Mouse (Mus musculus) lung, postnatal 14 days (tissue): Measurements from ENCODE around the gene Col15a1.

Experiments used
- DNase-seq: peaks from one replicate; pipeline ENCODE4 v3.0.0; 2021

Col15a1 gene

DNA sequence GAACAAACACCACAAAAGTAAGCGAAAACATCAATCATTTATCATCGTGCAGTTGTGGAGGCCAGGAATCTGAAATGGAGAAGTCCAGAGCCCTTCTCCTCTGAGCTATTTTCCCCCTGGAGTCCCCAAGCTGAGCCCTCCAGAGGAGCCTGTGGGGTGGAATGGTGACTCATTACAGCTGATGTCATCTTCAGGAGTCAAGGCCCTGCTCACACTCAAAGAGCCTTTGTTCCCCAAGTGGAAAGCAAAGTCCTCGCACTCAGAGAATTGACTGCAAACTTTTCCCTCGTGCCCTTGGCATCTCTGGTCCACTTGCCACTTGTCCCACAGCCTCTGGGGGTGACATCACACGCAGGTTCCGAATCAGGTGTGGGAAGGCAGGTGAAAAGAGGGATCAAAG is 23.4 kb downstream of the Col15a1 start:
- DNase-seq, result no peak

DNA sequence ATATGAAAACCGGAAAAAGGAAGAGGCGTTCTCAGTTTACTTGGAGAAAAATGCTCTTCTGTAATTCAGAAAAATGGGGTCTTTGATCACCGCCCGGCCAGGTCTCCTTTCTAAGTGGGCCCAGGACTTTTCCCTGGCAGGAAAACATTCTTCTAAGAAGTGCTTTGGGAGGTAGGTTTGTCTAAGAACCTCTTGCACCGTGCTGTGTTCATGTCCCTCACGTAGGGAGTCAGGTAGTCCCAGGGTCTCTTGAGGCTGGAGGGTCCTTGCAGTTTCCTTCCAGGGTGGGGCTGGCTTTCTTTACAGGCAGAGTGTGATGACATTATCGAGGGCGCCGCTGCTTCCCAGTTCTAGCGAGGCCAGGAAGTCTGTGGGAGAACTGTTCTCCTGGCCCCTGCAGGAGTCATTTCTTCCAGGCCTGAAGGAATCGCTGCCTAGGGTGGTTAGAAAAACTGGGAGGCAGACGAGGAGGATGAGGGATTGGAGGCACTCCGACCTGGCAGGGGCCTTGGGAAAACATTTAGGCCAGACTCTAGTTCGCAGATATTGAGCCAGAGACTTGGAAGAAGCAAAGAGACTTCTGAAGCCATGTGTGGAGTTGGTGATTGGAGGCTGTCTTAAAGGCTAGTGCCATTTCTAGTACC is 25.4 kb downstream of the Col15a1 start:
- DNase-seq, result no peak

DNA sequence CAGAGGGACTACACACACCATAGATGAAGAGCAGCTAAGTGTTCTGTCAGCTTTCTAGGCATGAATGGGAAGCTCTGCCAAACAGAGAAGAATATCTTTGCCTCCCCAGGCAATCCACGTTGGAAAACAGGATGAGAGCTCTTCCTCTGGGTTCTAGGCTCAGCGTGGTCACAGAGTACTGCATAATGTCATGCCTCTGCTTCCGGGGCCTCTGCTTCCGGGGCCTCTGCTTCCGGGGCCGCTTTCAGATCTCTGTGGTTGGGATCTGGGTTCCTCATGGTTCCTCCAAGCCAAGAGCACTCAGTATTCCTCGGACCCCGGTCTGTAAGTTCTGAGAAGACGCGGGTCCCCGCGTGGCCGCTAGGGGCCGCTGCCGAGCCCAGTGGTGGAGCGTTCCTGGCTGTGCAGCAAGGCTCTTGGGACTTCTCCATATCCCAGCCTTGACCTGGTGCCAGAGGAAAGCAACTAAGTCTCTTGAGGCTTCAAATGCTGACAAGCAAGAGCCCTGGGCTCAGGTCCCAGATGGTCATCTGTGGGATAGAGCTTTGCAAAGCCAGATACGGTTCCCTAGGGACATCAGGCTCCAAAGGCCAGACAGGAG is 26.8 kb downstream of the Col15a1 start:
- peak; percentile 88 for DNase-seq

DNA sequence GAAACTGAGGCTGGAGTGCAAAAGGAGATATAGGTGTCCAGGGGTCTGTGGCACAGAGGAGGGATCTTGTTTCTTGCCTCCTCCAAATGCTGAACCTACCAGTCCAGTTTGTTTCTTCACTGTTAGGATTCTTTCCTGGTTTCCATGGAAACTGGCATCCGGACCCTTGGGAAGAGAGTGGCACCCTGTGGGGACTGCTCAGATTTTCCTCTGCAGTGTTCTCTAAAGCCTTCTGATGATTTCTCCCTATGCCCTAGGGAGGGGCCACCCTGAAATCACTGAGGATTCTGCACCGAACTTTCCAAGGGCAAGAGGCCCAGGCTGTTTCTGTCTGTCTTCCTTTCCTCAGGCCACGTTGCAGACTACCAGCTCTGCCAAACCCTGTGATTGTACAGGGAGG is 27.4 kb downstream of the Col15a1 start:
- DNase-seq, result no peak

DNA sequence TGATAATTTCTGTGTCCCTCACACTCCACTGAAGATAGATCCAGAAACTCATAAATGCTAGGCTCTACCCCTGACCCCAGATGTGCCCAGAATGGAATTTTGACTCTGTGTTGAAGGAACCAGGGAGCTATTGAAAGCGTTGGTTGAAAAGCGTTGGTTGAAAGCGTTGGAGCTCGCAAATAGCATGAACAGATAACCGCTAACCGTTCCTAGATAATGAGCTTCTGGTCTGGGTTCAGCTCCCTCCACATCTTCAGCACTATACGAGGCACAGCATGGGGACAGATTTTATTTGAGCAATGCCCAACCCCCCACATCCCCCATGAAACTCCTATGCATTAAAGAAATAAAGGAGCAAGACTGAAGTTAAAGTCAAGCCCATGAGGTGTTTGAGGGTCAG is 28.1 kb downstream of the Col15a1 start:
- DNase-seq, result no peak

DNA sequence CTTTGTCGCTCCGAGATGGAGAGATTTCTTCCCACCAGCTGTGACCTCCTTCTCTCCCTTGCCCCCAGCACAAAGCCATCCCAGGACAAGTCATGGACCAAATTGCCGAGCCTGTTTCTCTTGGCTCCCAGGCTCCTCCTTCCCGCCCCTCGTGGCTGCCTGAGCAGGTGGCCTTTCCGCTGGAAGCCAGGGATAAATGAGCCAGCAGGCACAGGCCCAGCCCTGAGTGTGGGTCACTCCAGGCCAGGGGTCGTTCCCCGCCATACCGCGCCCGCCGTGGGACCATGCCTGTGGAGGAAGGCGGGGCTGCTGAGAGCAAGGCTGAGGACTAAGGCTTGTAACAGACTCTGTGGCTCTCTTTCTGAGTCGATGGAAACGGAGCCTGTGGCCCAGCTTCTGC is 29.3 kb downstream of the Col15a1 start:
- DNase-seq, result no peak

DNA sequence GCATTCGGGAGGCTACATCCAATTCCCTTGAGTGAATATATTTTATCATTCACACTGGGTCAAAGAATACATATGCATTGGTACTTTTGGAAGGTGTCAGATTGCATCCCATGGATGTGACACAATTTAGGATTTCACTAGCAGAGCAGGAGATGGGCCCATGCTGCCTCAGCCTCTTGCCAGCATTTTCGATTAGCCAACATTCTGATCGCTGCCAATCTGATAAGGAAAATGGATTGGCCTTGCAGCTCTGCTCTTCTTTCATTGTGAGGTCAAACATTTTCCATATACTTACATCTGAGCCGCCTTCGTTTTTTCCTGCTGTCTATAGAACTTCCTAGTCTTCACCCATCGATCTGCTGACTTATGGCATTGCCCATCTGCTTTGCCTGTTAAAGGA is 31.2 kb downstream of the Col15a1 start:
- no peak for DNase-seq

DNA sequence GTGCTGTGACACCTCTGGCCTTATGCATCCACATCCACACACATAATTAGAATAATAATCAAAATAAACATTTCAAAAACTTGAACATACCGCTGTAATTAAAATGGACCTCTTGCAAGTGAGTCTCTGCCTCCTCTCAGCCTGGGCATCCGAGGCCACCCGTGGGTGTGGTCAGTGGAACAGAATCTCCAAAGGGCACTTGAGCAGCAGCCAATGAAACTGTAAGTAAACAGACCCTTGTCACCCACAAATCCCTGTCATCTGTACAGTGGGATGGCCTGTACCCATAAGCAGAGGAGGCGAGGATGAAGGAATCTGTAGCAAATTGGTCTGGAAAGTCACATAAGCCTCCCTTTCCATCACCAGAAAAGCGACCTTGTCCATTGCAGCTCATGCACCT is 32.9 kb downstream of the Col15a1 start:
- no peak for DNase-seq

DNA sequence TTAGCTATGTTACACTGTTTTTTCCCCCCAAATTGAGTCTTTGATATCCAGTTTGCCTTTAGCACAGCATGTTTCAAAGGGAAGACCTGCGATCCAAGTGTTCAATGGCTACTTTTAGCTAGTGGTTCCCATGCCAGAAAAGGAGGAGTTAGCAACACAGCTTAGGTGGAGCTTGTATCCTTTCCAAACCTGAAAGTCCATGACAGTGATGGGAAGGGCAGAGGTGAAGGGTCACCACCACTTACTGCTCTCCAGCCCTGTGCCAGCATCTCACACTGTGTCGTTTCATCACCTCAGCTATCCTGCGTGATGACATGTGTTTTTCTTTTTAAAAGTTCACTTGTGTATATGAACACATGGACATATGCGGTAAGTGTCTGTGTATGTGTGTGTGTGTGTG is 34.2 kb downstream of the Col15a1 start:
- DNase-seq, result no peak

DNA sequence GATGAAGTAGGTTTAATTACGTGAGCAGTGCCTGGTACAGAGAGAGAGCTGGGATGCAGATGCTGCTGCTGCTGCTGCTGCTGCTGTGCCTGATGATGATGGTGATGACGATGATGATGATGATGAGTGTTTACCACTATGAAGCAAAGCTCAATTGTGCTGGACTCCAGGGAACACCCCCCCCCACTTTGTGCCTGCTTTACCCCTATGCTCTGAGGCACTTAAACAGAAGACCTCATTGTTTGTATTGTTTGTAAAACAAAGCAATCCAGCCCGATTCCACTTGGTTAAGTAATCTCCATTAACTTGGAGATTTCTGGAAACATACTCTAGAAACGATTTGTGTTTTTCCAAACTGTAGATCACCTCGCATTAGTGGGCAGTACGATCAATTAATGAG is 36.7 kb downstream of the Col15a1 start:
- no peak for DNase-seq

DNA sequence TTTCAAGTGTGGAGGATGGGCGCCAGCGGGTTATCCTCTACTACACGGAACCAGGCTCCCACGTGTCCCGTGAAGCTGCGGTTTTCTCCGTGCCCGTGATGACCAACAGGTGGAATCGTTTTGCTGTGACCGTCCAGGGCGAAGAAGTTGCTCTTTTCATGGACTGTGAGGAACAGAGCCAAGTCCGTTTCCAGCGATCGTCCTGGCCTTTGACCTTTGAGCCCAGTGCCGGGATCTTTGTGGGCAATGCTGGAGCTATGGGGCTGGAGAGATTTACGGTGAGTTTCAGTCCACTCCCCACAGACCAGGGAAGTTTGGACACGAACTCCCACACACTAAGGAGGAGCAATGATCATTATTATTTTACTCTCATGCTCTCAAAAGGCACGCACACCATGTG is 37.7 kb downstream of the Col15a1 start:
- DNase-seq, result no peak

DNA sequence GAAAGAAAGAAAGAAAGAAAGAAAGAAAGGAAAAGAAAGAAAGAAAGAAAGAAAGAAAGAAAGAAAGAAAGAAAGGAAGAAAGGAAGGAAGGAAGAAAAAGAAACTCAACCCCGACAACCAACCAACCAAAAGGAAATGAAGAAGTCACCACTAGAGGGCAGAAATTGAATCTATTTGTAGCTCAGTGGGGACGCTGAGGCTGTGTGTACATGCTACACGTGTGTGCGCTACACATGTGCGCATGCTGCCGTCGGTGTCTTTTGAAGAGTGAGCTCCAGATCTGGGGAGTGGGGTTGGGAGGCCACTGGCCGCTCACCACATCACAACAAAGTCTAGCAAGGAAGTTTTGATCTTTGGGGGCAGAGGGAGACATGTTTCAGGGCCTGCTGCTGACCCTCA is 38.9 kb downstream of the Col15a1 start:
- no peak for DNase-seq

DNA sequence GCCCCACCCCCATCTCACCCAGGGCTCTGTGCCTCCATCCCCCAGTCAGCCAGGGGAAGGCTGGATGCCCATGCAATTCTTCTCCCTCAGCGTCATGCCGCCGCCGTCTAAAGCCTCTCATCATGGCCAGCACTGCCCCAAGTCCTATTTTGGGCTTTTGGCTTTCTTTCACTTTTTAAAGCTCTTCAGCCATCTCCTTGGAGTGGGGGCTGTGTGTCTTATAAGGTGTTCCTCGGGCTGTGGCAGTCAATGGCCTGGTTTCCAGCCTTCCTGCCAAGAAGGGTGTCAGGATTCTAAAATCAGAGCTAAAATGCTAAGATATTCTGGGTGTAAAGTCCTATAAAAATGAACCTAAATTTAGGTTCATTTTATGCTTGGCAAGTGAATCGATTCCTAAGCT is 39.6 kb downstream of the Col15a1 start:
- no peak for DNase-seq

DNA sequence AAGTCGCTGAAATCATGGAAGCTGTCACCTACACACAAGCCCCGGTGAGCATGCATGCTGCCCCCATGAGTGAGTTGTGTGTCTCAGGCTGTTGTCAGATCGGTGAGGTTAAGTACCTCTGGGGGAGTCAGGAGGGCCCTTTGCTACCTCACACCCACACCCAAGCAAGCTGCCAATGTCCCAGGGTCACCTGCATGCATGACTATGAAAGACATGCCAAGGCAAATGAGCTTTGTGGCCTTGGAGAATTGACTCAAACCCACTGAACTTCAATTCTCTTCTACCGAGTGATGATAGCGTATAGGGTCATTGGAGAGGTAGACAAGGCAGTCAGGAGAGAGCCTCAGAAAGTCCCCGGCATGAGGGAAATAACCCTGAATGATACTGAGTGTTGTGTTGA is 41.2 kb downstream of the Col15a1 start:
- no peak for DNase-seq

DNA sequence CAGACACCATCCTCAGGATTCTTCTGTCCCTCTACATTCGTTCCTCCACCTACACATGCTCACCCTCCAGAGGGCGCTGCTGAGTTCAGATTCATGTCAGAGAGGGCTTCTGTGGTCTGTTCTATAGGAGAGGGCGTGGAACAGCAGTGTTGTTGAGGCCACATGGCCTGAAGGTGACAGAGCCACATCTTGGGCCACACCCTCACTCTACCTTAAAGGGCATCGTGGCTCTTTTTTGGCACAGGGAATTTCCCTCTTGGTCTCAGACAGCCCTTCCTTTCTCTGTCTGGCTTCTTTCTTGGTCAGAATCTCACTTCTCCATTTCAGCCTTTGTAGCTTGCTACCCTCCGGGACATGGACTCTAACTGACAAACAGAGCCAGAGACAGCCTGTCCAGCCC is 43.1 kb downstream of the Col15a1 start:
- peak; percentile 91 for DNase-seq

DNA sequence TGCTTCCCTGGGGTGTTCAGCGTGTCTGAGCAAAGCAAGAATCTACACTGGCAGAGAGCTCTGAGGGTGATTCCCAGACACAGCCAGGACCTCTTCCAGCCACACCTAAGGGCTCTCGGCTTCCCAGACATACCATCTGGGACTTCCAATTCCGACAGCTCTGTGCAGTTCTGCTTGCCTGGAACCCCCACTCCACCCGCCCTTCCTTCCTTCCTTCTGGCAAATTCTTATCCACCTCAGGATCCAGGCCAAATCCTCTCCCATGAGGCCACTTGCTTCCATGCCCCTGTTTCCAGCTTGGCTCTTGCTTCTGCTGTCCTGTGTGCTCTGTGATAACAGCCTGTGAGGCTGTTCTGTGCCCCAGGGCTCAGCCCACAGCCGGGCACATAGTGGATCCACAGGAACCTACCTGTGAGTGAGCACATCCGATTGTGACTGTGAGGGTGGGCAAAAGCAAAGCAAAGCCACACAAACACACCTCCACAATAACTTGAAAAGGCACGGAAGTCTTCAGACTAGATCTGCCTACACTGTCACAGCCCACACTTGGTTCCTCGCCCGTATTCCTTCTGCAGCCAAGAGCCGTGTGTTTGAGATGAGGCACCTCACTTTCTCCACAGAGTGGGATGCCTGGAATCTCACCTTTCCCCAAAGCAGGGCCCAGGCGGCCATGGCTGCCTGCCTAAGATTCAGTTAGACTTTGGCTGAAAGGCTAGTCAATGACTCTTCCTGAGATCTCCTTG is 43.9 kb downstream of the Col15a1 start:
- DNase-seq, result no peak

DNA sequence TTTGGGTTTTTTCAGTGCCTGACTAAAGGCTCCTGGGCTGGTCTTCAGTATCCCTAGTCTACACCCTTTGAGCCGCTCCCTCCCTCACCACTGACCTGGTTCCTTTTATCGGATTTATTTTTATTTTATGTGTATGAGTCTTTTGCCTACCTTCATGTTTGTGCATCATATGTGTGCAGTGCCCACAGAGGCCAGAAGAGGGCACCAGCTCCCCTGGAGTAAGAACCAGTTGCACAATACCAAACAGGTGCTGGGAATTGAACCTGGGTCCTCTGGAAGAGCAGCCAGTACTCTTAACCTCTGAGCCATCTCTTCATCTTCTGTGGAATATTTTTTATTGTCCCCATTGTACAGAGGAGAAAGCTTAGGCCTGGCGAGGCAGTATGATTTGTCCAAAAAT is 44.7 kb downstream of the Col15a1 start:
- DNase-seq, result no peak

DNA sequence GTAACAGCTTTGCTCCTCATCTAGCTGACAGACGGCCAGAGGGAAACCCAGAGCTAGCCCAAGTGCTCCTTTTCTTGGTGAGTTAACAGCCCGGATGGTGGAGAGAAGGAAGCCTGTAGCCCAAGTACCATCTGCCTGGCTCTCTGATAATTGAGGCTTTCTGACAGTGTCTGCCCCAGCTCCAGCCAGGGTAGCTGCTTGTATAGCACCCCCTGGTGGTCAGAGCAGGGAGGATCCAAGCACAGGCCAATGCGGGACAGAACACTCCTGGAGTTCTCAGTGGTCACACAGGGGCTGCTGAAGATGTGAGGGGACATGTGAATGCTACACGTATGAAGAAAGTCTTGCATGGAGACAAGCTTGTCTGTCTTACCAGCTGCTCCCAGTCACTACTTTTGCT is 47.7 kb downstream of the Col15a1 start:
- DNase-seq, result peak; percentile 90

DNA sequence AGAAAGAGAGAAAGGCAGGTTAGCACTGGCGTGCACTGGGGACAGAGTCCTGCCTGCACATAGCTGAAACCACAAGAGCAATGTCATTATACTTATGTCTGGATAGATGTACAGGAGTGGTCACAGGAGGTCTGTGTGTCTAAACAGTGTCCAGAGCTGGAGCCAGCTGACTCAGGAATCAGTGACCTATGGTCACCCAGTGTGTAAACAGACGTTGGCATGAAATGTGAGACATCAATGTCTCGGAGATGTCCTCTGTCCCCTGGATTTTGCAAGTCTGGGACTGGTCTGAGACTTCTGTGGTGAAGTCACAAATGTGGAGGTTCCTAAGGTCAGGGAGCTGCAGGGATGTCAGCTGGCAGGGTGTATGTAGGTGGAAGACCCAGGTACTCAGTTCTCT is 50.2 kb downstream of the Col15a1 start:
- no peak for DNase-seq

DNA sequence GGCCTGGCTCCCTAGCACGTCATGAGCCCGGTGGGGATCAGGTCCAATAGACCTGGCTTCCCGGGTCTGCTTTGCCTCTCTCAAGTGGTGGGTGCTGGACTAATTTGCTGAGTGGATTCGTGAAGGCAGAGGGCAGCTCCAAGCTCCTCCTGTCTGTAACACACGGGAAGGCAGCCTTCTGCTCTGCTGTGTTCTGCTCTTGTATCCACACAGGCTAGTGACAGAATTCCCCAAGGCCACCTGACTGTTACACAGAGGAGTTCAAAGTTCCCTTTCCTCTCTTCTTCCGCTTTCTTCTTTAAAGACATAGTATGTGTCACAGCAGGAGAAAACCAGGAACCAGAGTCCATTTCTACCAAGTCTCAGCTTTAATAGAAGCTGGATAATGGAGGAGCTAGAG is 53.1 kb downstream of the Col15a1 start:
- no peak for DNase-seq

DNA sequence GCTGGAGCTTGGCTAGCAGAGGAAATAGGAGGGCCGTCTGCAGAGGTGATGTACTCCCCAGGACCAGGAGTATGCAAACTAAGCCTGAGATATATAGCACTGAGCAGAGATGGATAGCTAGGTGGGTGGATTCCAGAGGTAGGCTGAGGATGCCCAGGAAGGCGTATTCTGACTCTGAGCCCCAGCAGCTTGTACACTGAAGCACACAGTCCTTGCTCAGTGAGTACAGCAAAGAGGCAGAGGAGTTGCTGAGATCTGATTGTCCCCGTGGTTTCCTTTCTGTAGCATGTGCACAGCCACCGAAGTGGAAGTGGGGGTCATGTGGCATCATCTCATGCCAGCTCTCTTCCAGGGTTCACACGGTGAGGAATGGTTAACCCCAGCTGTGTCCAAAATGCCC is 54.0 kb downstream of the Col15a1 start:
- DNase-seq, result no peak

DNA sequence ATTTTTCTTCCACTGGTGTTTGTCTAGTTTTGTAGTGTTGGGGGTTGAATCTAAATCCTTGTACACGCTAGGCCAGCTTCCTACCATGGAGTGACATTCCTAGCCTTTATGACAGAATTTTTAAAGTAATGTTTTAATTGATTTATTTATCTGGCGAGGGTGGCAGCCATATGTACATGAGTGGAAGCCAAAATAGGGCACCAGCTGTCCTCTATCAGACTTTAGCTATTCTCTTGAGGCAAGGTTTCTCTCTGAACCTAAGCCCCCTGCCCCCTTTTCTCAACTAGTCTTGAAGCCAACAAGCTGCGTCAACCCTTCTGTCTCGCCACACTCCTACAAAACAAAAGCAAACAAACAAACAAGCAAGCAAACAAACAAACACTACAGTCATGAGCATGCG is 57.6 kb downstream of the Col15a1 start:
- DNase-seq, result no peak

DNA sequence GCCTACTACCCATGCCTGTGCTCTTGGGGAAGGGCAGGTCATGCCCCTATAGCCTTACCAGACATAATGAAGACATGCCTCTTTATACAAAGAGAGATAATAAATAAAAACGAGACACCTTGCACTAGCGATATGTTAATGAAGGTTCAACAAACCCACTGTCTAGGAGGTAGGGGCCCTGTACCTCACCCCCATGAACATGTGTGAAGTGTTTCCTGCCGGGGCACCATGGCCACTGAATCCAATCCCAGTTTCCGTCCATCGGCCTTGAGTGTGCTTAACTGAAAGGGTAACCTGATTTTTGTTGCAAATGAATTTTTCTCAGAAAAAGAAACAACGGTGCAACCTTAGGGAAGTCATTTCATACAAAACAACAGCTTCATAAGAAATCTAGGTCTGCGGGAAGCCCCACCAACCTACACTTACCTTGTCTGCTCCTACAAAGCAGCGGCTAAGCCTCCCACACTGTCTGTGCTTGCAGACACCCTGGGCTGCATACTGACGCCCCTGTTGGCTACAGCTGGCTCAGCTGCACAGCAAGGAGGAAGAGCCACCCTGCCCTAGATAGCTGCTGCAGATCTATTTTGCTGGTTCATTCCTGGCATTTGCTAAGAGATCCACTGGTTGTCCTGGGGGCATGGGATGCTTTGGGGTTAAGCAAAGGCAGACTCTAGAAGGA is 64.6 kb downstream of the Col15a1 start:
- no peak for DNase-seq

DNA sequence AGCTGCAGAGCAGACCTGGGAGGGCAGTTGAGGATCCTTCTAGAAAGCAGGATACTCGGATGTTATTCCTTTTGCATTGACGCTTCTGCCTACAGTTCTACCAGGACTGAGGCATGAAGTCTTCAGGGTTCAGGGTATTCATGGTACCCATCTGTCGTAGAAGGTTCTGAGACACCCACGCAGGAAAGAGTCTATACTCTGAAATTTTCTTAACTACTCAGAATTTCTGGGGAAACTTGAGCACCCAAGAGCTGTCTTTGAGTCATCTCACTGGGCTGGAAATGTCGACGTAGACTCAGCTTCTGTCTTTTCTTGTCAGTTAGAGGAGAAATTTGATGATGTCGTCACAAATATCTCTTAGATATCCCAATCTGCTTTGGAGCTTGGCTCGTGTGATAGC is 65.8 kb downstream of the Col15a1 start:
- DNase-seq, result no peak
